Mouse (Mus musculus) myocyte (in vitro differentiated cells): ENCODE results near the gene Lrpprc.

Experiments
- CEBPB ChIP-seq: IDR thresholded peaks from 2 replicates; pipeline ENCODE4 v1.6.1; 2011; ENCODE audit warnings: mild to moderate bottlenecking, moderate library complexity; ENCODE audit not compliant: poor library complexity, insufficient read depth, severe bottlenecking
- E2F4 ChIP-seq: IDR thresholded peaks from one replicate; pipeline ENCODE4 v1.6.1; 2011; ENCODE audit warnings: mild to moderate bottlenecking, control low read depth, moderate library complexity; ENCODE audit not compliant: insufficient read depth
- MAX ChIP-seq: IDR thresholded peaks from one replicate; pipeline ENCODE4 v1.6.1; 2011; ENCODE audit warnings: low read depth, mild to moderate bottlenecking, control low read depth
- MYOD1 ChIP-seq, 3 experiments: IDR thresholded peaks; one replicate each; pipeline ENCODE4 v1.6.1; 2011; ENCODE audit warnings: control low read depth in 2 of 3, low read depth in 2 of 3, mild to moderate bottlenecking in 2 of 3, moderate library complexity in 1 of 3; ENCODE audit not compliant: insufficient read length in 2 of 3, control insufficient read depth in 1 of 3
- MYOG ChIP-seq, 3 experiments: IDR thresholded peaks; one replicate each; pipeline ENCODE4 v1.6.1; 2011; ENCODE audit warnings: control low read depth in 2 of 3, low read depth in 2 of 3, mild to moderate bottlenecking in 2 of 3; ENCODE audit not compliant: insufficient read length in 2 of 3, control insufficient read depth in 1 of 3, insufficient read depth in 1 of 3
- POLR2A ChIP-seq: IDR thresholded peaks from one replicate; pipeline ENCODE4 v1.6.1; 2011; ENCODE audit warnings: low read depth, mild to moderate bottlenecking, control low read depth, moderate library complexity; ENCODE audit not compliant: insufficient read length
- POLR2AphosphoS2 ChIP-seq: IDR thresholded peaks from one replicate; pipeline ENCODE4 v1.6.1; 2011; ENCODE audit warnings: low read depth, control low read depth; ENCODE audit not compliant: insufficient read length
- REST ChIP-seq: IDR thresholded peaks from one replicate; pipeline ENCODE4 v1.6.1; 2011; ENCODE audit warnings: mild to moderate bottlenecking, control low read depth, moderate library complexity; ENCODE audit not compliant: insufficient read depth, insufficient read length
- SRF ChIP-seq: IDR thresholded peaks from one replicate; pipeline ENCODE4 v1.6.1; 2011; ENCODE audit warnings: low read depth; ENCODE audit not compliant: control insufficient read depth, insufficient read length
- TCF12 ChIP-seq: IDR thresholded peaks from one replicate; pipeline ENCODE4 v1.6.1; 2011; ENCODE audit warnings: mild to moderate bottlenecking, control low read depth; ENCODE audit not compliant: poor library complexity, insufficient read depth, severe bottlenecking
- TCF3 ChIP-seq: IDR thresholded peaks from one replicate; pipeline ENCODE4 v1.6.1; 2011; ENCODE audit warnings: low read depth, control low read depth; ENCODE audit not compliant: insufficient read length
- USF1 ChIP-seq: IDR thresholded peaks from one replicate; pipeline ENCODE4 v1.6.1; 2011; ENCODE audit warnings: low read depth, mild to moderate bottlenecking, control low read depth, moderate library complexity

DNA sequence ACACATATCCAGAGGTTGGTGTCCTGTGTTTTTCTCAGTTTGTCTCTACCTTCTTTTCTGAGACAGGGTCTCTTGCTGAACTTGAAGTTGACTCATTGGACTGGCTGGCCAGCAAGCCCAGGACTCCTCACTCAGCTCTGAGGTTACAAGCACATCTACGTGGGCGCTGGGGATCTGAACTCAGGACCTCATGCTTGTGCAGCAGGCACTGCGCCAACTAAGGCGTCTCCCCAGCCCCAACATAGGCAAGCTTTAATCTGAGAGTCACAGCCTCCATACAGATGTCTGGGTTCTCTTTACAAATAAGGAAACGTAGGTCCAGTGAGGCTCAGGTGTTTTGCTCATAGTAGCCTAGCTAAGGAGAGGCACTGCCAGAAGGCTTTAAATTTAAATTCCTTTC, 27.8 kb upstream of the Lrpprc start:
- no peak for TF ChIP-seq TCF12
- no peak for TF ChIP-seq POLR2AphosphoS2
- TF ChIP-seq POLR2A = no peak
- no peak for TF ChIP-seq USF1
- no peak for TF ChIP-seq MAX
- TF ChIP-seq MYOG (IDR thresholded peaks at IDR 0.05; ENCODE audit: control insufficient read depth in 1 of 3, insufficient read depth in 1 of 3, insufficient read length in 2 of 3, low read depth in 2 of 3) = no peak
- no peak for TF ChIP-seq SRF
- no peak for TF ChIP-seq E2F4
- no peak for TF ChIP-seq MYOD1 (IDR thresholded peaks at IDR 0.05; ENCODE audit: control insufficient read depth in 1 of 3, insufficient read length in 2 of 3, low read depth in 2 of 3)
- no peak for TF ChIP-seq CEBPB
- no peak for TF ChIP-seq TCF3
- no peak for TF ChIP-seq REST
